Mouse (Mus musculus): ENCODE measurements at regions not wholly inside any gene's neighbourhood (a gene's known extent, or its start where the extent isn't known, plus 50 kb on each side); places are given as distances from the start of the nearest gene placed in this dataset.
"Not testable (repeated sequence)": the region's sequence is repeated elsewhere in the genome, so short reads cannot be mapped to it uniquely, and the experiment has no call there.

DNA sequence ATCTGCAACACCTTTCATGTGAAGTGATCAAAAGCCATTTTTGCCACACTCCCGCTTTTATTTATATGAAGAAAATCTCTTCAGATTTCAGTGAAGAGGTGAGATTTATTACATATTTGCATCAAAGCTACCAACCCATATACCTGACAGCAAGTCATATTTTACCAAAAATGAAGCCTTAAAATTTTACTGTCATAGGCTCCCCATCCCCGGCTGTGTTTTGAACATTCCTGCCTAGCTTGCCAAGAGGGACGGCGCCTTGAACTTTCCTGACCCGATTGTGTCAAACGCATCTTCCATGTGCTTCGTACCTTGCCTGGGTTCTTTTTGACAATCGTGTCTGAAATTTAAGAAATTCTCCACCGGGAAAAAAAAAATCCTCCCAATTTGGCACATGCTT, 173.3 kb upstream of the Six2 start:
- H3K4me3 ChIP-seq (ENCODE audit: low read depth, low read length): no peak overlapping the region
- H3K4me1 ChIP-seq (ENCODE audit: control insufficient read depth, insufficient read depth): 0 out of 2 replicates have a peak, but pooled peaks cover 3% of the 10 kb centered on the region
- no peaks in the 10 kb centered on the region for H3K9me3 ChIP-seq (replicated peaks; ENCODE audit: control insufficient read depth, low read length)
- no peak overlapping the region for H3K9ac ChIP-seq (replicated peaks; ENCODE audit: low read depth, low read length)
- DNase-seq (ENCODE audit: low spot score): no peak
- 80% methylated on average over 9 of the region's 9 CpGs for WGBS
- ATAC-seq (ENCODE audit: insufficient read depth, low read depth): no peak
- no peak for TF ChIP-seq CTCF (IDR thresholded peaks at IDR 0.05; ENCODE audit: low read depth)
- no peak for TF ChIP-seq EP300 (IDR thresholded peaks at IDR 0.05; ENCODE audit: low read depth)
- H3K27me3 ChIP-seq (ENCODE audit: control insufficient read depth, insufficient read depth, low read length): no peaks in the 10 kb centered on the region
- H3K4me2 ChIP-seq (ENCODE audit: low read depth, low read length): no peak overlapping the region
- no peaks in the 10 kb centered on the region for H3K36me3 ChIP-seq (replicated peaks; ENCODE audit: control insufficient read depth, insufficient read depth, low read length)
- H3K27ac ChIP-seq (ENCODE audit: low read depth): no peak overlapping the region

DNA sequence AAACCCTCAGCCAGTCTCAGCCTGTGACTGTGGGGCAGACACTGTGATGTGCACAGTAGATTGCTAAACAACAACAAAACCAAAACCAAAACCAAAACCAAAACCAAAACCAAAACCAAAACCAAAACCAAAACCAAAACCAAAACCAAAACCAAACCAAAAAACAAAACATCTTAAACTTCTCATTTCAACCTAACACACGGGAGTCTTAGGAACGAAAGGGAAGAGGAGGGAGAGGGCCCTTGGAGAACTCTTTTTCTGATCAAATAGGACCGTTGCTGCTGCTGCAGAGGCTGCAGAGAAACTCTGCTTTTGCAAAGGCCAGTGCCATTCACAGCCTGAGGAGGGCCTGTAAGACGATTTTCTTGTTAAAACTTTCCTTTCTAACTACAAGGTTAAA, 172.7 kb upstream of the Six2 start:
- Histone ChIP-seq H3K4me1 (ENCODE audit: control insufficient read depth, insufficient read depth) (0 out of 2 replicates have a peak, but pooled peaks cover 3% of the 10 kb centered on the region), H3K36me3 (replicated peaks; ENCODE audit: control insufficient read depth, insufficient read depth, low read length) (no peaks in the 10 kb centered on the region), H3K27me3 (ENCODE audit: control insufficient read depth, insufficient read depth, low read length) (no peaks in the 10 kb centered on the region), H3K27ac (ENCODE audit: low read depth) (no peak overlapping the region), H3K9ac (replicated peaks; ENCODE audit: low read depth, low read length) (no peak overlapping the region), H3K4me3 (ENCODE audit: low read depth, low read length) (no peak overlapping the region), H3K4me2 (ENCODE audit: low read depth, low read length) (no peak overlapping the region), H3K9me3 (replicated peaks; ENCODE audit: control insufficient read depth, low read length) (no peaks in the 10 kb centered on the region)
- DNase-seq (ENCODE audit: low spot score): no peak
- TF ChIP-seq EP300 (IDR thresholded peaks at IDR 0.05; ENCODE audit: low read depth) (no peak), CTCF (IDR thresholded peaks at IDR 0.05; ENCODE audit: low read depth) (no peak)
- 71% methylated on average over 4 of the region's 4 CpGs for WGBS
- ATAC-seq (ENCODE audit: insufficient read depth, low read depth): no peak

GRCm38 (mm10) chr17:85859926-85860707, 172.0 kb upstream of the Six2 start:
- Histone ChIP-seq H3K4me2 (ENCODE audit: low read depth, low read length) (no peak overlapping the region), H3K4me1 (ENCODE audit: control insufficient read depth, insufficient read depth) (0 out of 2 replicates have a peak, but pooled peaks cover 3% of the 10 kb centered on the region), H3K4me3 (ENCODE audit: low read depth, low read length) (no peak overlapping the region), H3K9ac (replicated peaks; ENCODE audit: low read depth, low read length) (no peak overlapping the region), H3K36me3 (replicated peaks; ENCODE audit: control insufficient read depth, insufficient read depth, low read length) (no peaks in the 10 kb centered on the region), H3K27me3 (ENCODE audit: control insufficient read depth, insufficient read depth, low read length) (no peaks in the 10 kb centered on the region), H3K27ac (ENCODE audit: low read depth) (no peak overlapping the region), H3K9me3 (replicated peaks; ENCODE audit: control insufficient read depth, low read length) (no peaks in the 10 kb centered on the region)
- WGBS: 75% methylated on average over 15 of the region's 15 CpGs
- TF ChIP-seq CTCF (IDR thresholded peaks at IDR 0.05; ENCODE audit: low read depth): no peak
- TF ChIP-seq EP300 (IDR thresholded peaks at IDR 0.05; ENCODE audit: low read depth): no peak
- no peak for DNase-seq (ENCODE audit: low spot score)
- no peak for ATAC-seq (ENCODE audit: insufficient read depth, low read depth)

- H3K4me2 ChIP-seq (ENCODE audit: low read depth, low read length): no peak overlapping the region
- TF ChIP-seq EP300 (IDR thresholded peaks at IDR 0.05; ENCODE audit: low read depth) (no peak), CTCF (IDR thresholded peaks at IDR 0.05; ENCODE audit: low read depth) (no peak)
- H3K4me3 ChIP-seq (ENCODE audit: low read depth, low read length): no peak overlapping the region
- H3K27ac ChIP-seq (ENCODE audit: low read depth): no peak overlapping the region
- 0 out of 2 replicates have a peak, but pooled peaks cover 3% of the 10 kb centered on the region for H3K4me1 ChIP-seq (ENCODE audit: control insufficient read depth, insufficient read depth)
- H3K9me3 ChIP-seq (replicated peaks; ENCODE audit: control insufficient read depth, low read length): no peaks in the 10 kb centered on the region
- H3K36me3 ChIP-seq (replicated peaks; ENCODE audit: control insufficient read depth, insufficient read depth, low read length): no peaks in the 10 kb centered on the region
- ATAC-seq (ENCODE audit: insufficient read depth, low read depth): no peak
- 83% methylated on average over 2 of the region's 2 CpGs for WGBS
- no peak for DNase-seq (ENCODE audit: low spot score)
- H3K9ac ChIP-seq (replicated peaks; ENCODE audit: low read depth, low read length): no peak overlapping the region
- no peaks in the 10 kb centered on the region for H3K27me3 ChIP-seq (ENCODE audit: control insufficient read depth, insufficient read depth, low read length)
Observed at GRCm38 (mm10) chr17:85858516-85858915, 170.4 kb upstream of the Six2 start.

DNA sequence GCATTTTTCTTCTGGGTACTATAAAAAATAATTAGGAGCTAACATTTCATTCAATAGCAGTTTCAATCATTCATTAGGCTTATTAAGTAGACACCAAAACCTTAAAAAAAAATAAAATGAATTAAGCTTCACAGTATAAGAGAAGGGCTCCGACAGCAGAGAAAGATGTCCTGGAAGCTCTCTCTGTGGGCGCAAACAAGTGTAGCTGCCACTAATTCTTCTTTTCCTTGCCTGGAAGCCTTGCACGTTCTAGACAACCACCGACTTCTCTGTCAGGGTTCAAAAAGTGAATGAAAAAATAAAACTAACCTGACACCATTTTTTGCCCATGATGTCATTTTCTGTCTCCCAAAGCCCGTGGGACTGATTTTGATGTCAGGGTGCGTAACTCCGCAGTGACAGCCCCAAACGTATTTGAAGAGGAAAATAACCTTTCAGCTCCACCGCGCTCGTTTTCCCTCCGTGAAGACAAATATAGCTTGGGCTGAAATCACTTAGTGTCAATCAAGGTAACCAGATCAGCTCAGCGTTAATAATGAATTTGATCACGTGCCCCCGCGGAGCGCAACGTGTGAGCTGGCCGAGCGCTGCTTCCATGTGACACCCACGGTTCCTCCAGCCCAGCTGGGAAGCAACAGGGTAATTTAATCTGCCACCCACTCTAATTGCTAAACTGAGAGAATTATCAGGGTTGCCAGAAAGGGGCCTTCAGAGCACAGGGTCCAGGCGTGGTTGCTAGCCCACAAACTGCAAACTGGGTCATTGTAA, 169.8 kb upstream of the Six2 start:
- no peak for ATAC-seq (ENCODE audit: insufficient read depth, low read depth)
- 39% methylated on average over 22 of the region's 22 CpGs for WGBS
- H3K9me3 ChIP-seq (replicated peaks; ENCODE audit: control insufficient read depth, low read length): no peaks in the 10 kb centered on the region

GRCm38 (mm10) chr17:85856894-85857293, 168.8 kb upstream of the Six2 start:
- DNase-seq (ENCODE audit: low spot score); H3K36me3 ChIP-seq (replicated peaks; ENCODE audit: control insufficient read depth, insufficient read depth, low read length); H3K9ac ChIP-seq (replicated peaks; ENCODE audit: low read depth, low read length); H3K4me3 ChIP-seq (ENCODE audit: low read depth, low read length); H3K4me1 ChIP-seq (ENCODE audit: control insufficient read depth, insufficient read depth); H3K4me2 ChIP-seq (ENCODE audit: low read depth, low read length); H3K27ac ChIP-seq (ENCODE audit: low read depth); ATAC-seq (ENCODE audit: insufficient read depth, low read depth); H3K9me3 ChIP-seq (replicated peaks; ENCODE audit: control insufficient read depth, low read length); H3K27me3 ChIP-seq (ENCODE audit: control insufficient read depth, insufficient read depth, low read length): not testable (repeated sequence)
- 78% methylated on average over 3 of the region's 5 CpGs for WGBS

More for the DNA sequence above, 169.8 kb upstream of the Six2 start:
- Histone ChIP-seq H3K9ac (replicated peaks; ENCODE audit: low read depth, low read length) (no peak overlapping the region), H3K27me3 (ENCODE audit: control insufficient read depth, insufficient read depth, low read length) (no peaks in the 10 kb centered on the region), H3K4me2 (ENCODE audit: low read depth, low read length) (peak overlapping the region; percentile 43), H3K36me3 (replicated peaks; ENCODE audit: control insufficient read depth, insufficient read depth, low read length) (no peaks in the 10 kb centered on the region), H3K4me1 (ENCODE audit: control insufficient read depth, insufficient read depth) (0 out of 2 replicates have a peak, but pooled peaks cover 3% of the 10 kb centered on the region), H3K4me3 (ENCODE audit: low read depth, low read length) (peak overlapping the region; percentile 3), H3K27ac (ENCODE audit: low read depth) (no peak overlapping the region)
- no peak for TF ChIP-seq CTCF (IDR thresholded peaks at IDR 0.05; ENCODE audit: low read depth)
- TF ChIP-seq EP300 (IDR thresholded peaks at IDR 0.05; ENCODE audit: low read depth): no peak
- no peak for DNase-seq (ENCODE audit: low spot score)
